Mouse (Mus musculus): ENCODE measurements at regions not wholly inside any gene's neighbourhood (a gene's known extent, or its start where the extent isn't known, plus 50 kb on each side); places are given as distances from the start of the nearest gene placed in this dataset.

GRCm38 (mm10) chr3:38776743-38777366 lies 109.9 kb upstream of the Fat4 start:
- no peak overlapping the region for H3K9ac ChIP-seq
- H3K4me3 ChIP-seq: no peak overlapping the region
- no peaks in the 10 kb centered on the region for H3K27me3 ChIP-seq
- no peak overlapping the region for H3K27ac ChIP-seq (replicated peaks)
- H3K9me3 ChIP-seq: no peaks in the 10 kb centered on the region
- whole genome bisulfite sequencing: 25% methylated on average over 4 of the region's 4 CpGs
- H3K36me3 ChIP-seq: no peaks in the 10 kb centered on the region
- H3K4me2 ChIP-seq: no peak overlapping the region
- ATAC-seq (ENCODE audit: low FRiP score, low read depth): no peak
- no peaks in the 10 kb centered on the region for H3K4me1 ChIP-seq (replicated peaks)

GRCm38 (mm10) chr3:38754632-38755123 lies 132.1 kb upstream of the Fat4 start:
- Histone ChIP-seq H3K27ac (replicated peaks) (peak overlapping the region; percentile 69), H3K36me3 (no peaks in the 10 kb centered on the region), H3K9me3 (no peaks in the 10 kb centered on the region), H3K4me3 (no peak overlapping the region), H3K4me1 (replicated peaks) (peaks cover 18% of the 10 kb centered on the region), H3K9ac (no peak overlapping the region), H3K4me2 (no peak overlapping the region), H3K27me3 (no peaks in the 10 kb centered on the region)
- 0 out of 2 replicates have a peak, but pooled peaks have one; percentile 45 for ATAC-seq (ENCODE audit: low FRiP score, low read depth)
- WGBS: 27% methylated on average over 5 of the region's 5 CpGs

GRCm38 (mm10) chr3:38753446-38754205 lies 133.1 kb upstream of the Fat4 start:
- peaks cover 18% of the 10 kb centered on the region for H3K4me1 ChIP-seq (replicated peaks)
- 78% methylated on average over 2 of the region's 2 CpGs for WGBS

GRCm38 (mm10) chr3:38742155-38742554 lies 144.6 kb upstream of the Fat4 start:
- Histone ChIP-seq H3K4me1 (replicated peaks) (no peaks in the 10 kb centered on the region), H3K36me3 (no peaks in the 10 kb centered on the region), H3K4me3 (no peak overlapping the region), H3K27ac (replicated peaks) (no peak overlapping the region), H3K4me2 (no peak overlapping the region), H3K27me3 (no peaks in the 10 kb centered on the region), H3K9ac (no peak overlapping the region), H3K9me3 (no peaks in the 10 kb centered on the region)
- ATAC-seq (ENCODE audit: low FRiP score, low read depth): no peak
- WGBS: 84% methylated on average over 4 of the region's 4 CpGs

More at GRCm38 (mm10) chr3:38753446-38754205, 133.1 kb upstream of the Fat4 start:
- Histone ChIP-seq H3K36me3 (no peaks in the 10 kb centered on the region), H3K27ac (replicated peaks) (0 out of 2 replicates have a peak overlapping the region, but pooled peaks have one; percentile 35), H3K9ac (no peak overlapping the region), H3K4me2 (no peak overlapping the region), H3K9me3 (no peaks in the 10 kb centered on the region), H3K4me3 (no peak overlapping the region), H3K27me3 (no peaks in the 10 kb centered on the region)
- ATAC-seq (ENCODE audit: low FRiP score, low read depth): no peak

GRCm38 (mm10) chr3:38722606-38723005 lies 164.1 kb upstream of the Fat4 start:
- H3K27ac ChIP-seq (replicated peaks): no peak overlapping the region
- H3K9me3 ChIP-seq: no peaks in the 10 kb centered on the region
- no peak for ATAC-seq (ENCODE audit: low FRiP score, low read depth)
- no peak overlapping the region for H3K9ac ChIP-seq
- no peaks in the 10 kb centered on the region for H3K36me3 ChIP-seq
- no peak overlapping the region for H3K4me3 ChIP-seq
- 93% methylated on average over 1 of the region's 1 CpGs for WGBS
- no peak overlapping the region for H3K4me2 ChIP-seq
- H3K27me3 ChIP-seq: no peaks in the 10 kb centered on the region
- H3K4me1 ChIP-seq (replicated peaks): no peaks in the 10 kb centered on the region

GRCm38 (mm10) chr3:38712078-38712873 lies 174.5 kb upstream of the Fat4 start:
- WGBS: 14% methylated on average over 9 of the region's 9 CpGs
- H3K9me3 ChIP-seq: no peaks in the 10 kb centered on the region
- H3K27ac ChIP-seq (replicated peaks): peak overlapping the region; percentile 23; the same call in 1 of the 2 replicates
- no peaks in the 10 kb centered on the region for H3K27me3 ChIP-seq
- peaks cover 17% of the 10 kb centered on the region for H3K4me1 ChIP-seq (replicated peaks)
- H3K9ac ChIP-seq: no peak overlapping the region
- H3K4me3 ChIP-seq: no peak overlapping the region
- H3K4me2 ChIP-seq: no peak overlapping the region
- no peaks in the 10 kb centered on the region for H3K36me3 ChIP-seq
- ATAC-seq (ENCODE audit: low FRiP score, low read depth): peak; percentile 68

GRCm38 (mm10) chr3:38711229-38711628 lies 175.5 kb upstream of the Fat4 start:
- peaks cover 17% of the 10 kb centered on the region for H3K4me1 ChIP-seq (replicated peaks)
- H3K36me3 ChIP-seq: no peaks in the 10 kb centered on the region
- no peak overlapping the region for H3K27ac ChIP-seq (replicated peaks)
- no peak overlapping the region for H3K4me2 ChIP-seq
- WGBS: 29% methylated on average over 6 of the region's 6 CpGs
- H3K9ac ChIP-seq: no peak overlapping the region
- no peak overlapping the region for H3K4me3 ChIP-seq
- H3K27me3 ChIP-seq: no peaks in the 10 kb centered on the region
- no peaks in the 10 kb centered on the region for H3K9me3 ChIP-seq
- ATAC-seq (ENCODE audit: low FRiP score, low read depth): no peak

GRCm38 (mm10) chr3:38707891-38708290 lies 178.8 kb upstream of the Fat4 start:
- H3K4me3 ChIP-seq: no peak overlapping the region
- WGBS: 76% methylated on average over 3 of the region's 3 CpGs
- no peak for ATAC-seq (ENCODE audit: low FRiP score, low read depth)

GRCm38 (mm10) chr3:38699206-38699605 lies 187.5 kb upstream of the Fat4 start:
- Histone ChIP-seq H3K9me3 (no peaks in the 10 kb centered on the region), H3K36me3 (no peaks in the 10 kb centered on the region), H3K9ac (no peak overlapping the region), H3K4me3 (no peak overlapping the region), H3K27me3 (no peaks in the 10 kb centered on the region), H3K27ac (replicated peaks) (no peak overlapping the region), H3K4me2 (no peak overlapping the region), H3K4me1 (replicated peaks) (peaks cover 9% of the 10 kb centered on the region; the same call in 1 of the 2 replicates)
- ATAC-seq (ENCODE audit: low FRiP score, low read depth): no peak
- 90% methylated on average over 5 of the region's 5 CpGs for WGBS

More at GRCm38 (mm10) chr3:38707891-38708290, 178.8 kb upstream of the Fat4 start:
- H3K9ac ChIP-seq: no peak overlapping the region
- peaks cover 15% of the 10 kb centered on the region for H3K4me1 ChIP-seq (replicated peaks)
- no peak overlapping the region for H3K27ac ChIP-seq (replicated peaks)
- H3K9me3 ChIP-seq: no peaks in the 10 kb centered on the region
- H3K4me2 ChIP-seq: no peak overlapping the region
- no peaks in the 10 kb centered on the region for H3K27me3 ChIP-seq
- H3K36me3 ChIP-seq: no peaks in the 10 kb centered on the region

- ATAC-seq (ENCODE audit: low FRiP score, low read depth): peak; percentile 79
- no peaks in the 10 kb centered on the region for H3K9me3 ChIP-seq
- no peak overlapping the region for H3K4me2 ChIP-seq
- H3K36me3 ChIP-seq: no peaks in the 10 kb centered on the region
- peaks cover 9% of the 10 kb centered on the region; the same call in 1 of the 2 replicates for H3K4me1 ChIP-seq (replicated peaks)
- no peak overlapping the region for H3K9ac ChIP-seq
- H3K27me3 ChIP-seq: no peaks in the 10 kb centered on the region
- no peak overlapping the region for H3K4me3 ChIP-seq
- WGBS: 7% methylated on average over 8 of the region's 8 CpGs
- peak overlapping the region; percentile 21 for H3K27ac ChIP-seq (replicated peaks)
Observed at GRCm38 (mm10) chr3:38697871-38698270, 188.9 kb upstream of the Fat4 start.

- Histone ChIP-seq H3K9ac (no peak overlapping the region), H3K4me1 (replicated peaks) (peaks cover 9% of the 10 kb centered on the region; the same call in 1 of the 2 replicates), H3K36me3 (no peaks in the 10 kb centered on the region), H3K27ac (replicated peaks) (peak overlapping the region; percentile 21; the same call in 1 of the 2 replicates), H3K4me2 (no peak overlapping the region), H3K9me3 (no peaks in the 10 kb centered on the region), H3K27me3 (no peaks in the 10 kb centered on the region), H3K4me3 (no peak overlapping the region)
- WGBS: 71% methylated on average over 2 of the region's 2 CpGs
- ATAC-seq (ENCODE audit: low FRiP score, low read depth): no peak
Observed at GRCm38 (mm10) chr3:38697349-38697748, 189.4 kb upstream of the Fat4 start.
